Mouse (Mus musculus): ENCODE measurements around the gene Ccr10. TPM values are rescaled to one million over a fixed set of nuclear protein-coding genes. Genes with fewer than 3 reads are reported as not detected.

Gene Ccr10
- 0.26 and 0.43 TPM in 2 replicates for polyA plus RNA-seq (2015; fragmentation: Nextera tagmentation; extraction: Ambion mirVana)

DNA sequence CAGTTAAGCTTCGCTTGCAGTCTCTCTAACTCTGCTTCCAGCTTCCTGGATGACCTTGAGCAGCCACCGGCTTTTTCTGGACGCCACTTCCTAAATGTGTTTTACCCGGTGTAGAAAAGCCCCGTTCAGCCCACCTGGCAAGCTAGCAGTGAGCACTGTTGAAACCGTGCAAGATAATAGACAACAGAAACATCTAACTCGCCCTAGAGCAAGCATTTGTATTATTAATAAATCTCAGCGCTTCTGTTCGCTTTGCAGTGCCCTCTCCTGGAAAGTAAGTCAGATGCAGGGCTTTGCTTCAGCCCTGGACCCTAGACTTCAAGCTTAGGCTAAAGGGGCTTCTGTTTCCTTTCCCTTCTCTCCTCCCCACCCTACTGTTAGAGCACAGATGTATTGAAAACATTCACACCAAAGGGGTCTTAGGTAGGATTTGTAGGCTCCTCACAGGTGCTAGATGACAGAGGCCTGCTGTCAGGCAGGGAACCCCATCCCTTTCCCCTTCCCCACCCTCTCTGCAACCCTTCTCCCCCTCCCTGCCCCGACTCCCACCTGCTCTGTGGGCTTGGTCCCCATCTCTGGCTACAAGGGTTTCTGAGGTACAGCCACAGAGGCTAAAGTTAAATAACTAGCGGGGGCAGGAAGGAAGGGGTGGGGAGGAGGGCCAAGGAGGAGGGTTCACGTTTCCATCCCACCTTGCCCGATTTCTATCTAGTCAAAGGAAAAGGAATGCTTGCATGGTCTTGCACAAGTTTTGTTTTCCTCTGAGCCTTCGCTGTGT lies at the start of gene Ccr10:
TSS of gene Ccr10 (minus strand) at position 593 of the 778 bp plus-strand sequence.
- H3K36me3 ChIP-seq (ENCODE audit: control insufficient read depth, insufficient read depth, low read length), result no peaks in the 10 kb centered on the region
- no peaks in the 10 kb centered on the region for H3K9me3 ChIP-seq (replicated peaks; ENCODE audit: control insufficient read depth, low read length)
- peaks cover 47% of the 10 kb centered on the region for H3K4me1 ChIP-seq (ENCODE audit: control insufficient read depth, insufficient read depth, low read length)
- H3K9ac ChIP-seq (ENCODE audit: low read length), result peak within 1 kb of the TSS; percentile 65
- 28% methylated on average over 14 of the region's 14 CpGs for WGBS
- ATAC-seq (ENCODE audit: insufficient read depth, low FRiP score), result no peak
- H3K27ac ChIP-seq (ENCODE audit: low read length), result peak within 1 kb of the TSS; percentile 27; the same call in 1 of the 2 replicates
- peaks cover 20% of the 10 kb centered on the region for H3K27me3 ChIP-seq (ENCODE audit: control insufficient read depth, insufficient read depth, low read length)
- H3K4me3 ChIP-seq (replicated peaks; ENCODE audit: low read length), result peak within 1 kb of the TSS; percentile 42
- peak within 1 kb of the TSS; percentile 92 for H3K4me2 ChIP-seq (ENCODE audit: low read depth, low read length)

DNA sequence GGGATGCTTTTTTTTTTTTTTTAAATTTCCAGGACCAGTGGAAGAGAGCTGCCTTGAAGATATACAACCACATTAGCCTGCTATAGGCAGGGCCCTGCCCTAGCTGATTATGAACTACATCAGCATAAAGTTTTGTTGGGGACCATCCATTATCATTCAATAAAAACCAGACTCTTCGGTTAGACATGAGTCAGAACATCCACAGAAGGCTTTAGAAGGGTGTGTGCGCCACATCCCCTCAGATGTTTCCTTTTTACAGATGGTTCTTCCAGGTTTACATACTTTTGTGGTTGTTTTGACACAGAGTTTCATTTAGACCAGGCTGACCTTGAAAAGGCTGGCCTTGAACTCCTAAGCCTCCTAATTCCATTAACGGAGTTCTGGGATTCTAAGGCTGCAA lies 49.1 kb upstream of the Ccr10 start:
- Histone ChIP-seq H3K9me3 (replicated peaks; ENCODE audit: control insufficient read depth, low read length) (no peaks in the 10 kb centered on the region), H3K27me3 (ENCODE audit: control insufficient read depth, insufficient read depth, low read length) (no peaks in the 10 kb centered on the region), H3K4me2 (ENCODE audit: low read depth, low read length) (no peak overlapping the region), H3K4me1 (ENCODE audit: control insufficient read depth, insufficient read depth, low read length) (peaks cover 11% of the 10 kb centered on the region), H3K27ac (ENCODE audit: low read length) (no peak overlapping the region; the same call in 1 of the 2 replicates), H3K36me3 (ENCODE audit: control insufficient read depth, insufficient read depth, low read length) (no peaks in the 10 kb centered on the region), H3K9ac (ENCODE audit: low read length) (no peak overlapping the region), H3K4me3 (replicated peaks; ENCODE audit: low read length) (no peak overlapping the region)
- 85% methylated on average over 3 of the region's 3 CpGs for WGBS
- no peak for ATAC-seq (ENCODE audit: insufficient read depth, low FRiP score)

DNA sequence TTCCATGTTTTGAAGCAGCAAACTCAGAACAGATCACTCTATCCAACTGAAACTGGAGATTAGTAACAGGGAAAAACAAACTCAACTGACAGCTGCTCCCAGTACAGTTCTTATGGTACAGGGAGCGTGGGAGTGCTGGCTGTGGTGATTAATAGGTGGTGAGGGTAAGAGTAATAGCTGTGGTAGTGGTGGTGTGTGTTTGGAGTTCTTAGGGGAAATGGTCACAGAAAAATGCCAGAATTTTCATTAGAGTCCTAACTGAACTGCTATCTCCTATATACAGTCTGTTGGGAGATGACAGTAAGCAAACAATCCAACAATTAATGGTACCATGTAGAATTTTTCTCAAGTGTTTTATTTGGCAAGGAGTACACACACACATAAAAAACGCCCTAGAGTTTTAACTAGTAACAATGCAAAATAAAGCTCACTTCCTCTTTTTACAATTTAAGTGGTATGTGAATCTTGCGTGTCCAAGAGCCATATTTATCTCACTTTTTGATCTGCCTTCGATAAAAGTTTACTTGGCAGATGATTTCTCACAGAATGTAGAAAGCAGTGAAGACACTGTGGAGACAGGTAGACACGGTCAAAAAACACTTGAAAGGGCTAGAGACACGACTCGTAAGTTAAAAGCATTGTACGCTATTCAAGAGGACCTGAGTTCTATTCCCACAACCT lies 46.2 kb upstream of the Ccr10 start:
- Histone ChIP-seq H3K4me2 (ENCODE audit: low read depth, low read length) (no peak overlapping the region), H3K27ac (ENCODE audit: low read length) (peak overlapping the region; percentile 50; the same call in 1 of the 2 replicates), H3K36me3 (ENCODE audit: control insufficient read depth, insufficient read depth, low read length) (no peaks in the 10 kb centered on the region), H3K4me3 (replicated peaks; ENCODE audit: low read length) (no peak overlapping the region), H3K4me1 (ENCODE audit: control insufficient read depth, insufficient read depth, low read length) (peaks cover 11% of the 10 kb centered on the region), H3K9me3 (replicated peaks; ENCODE audit: control insufficient read depth, low read length) (no peaks in the 10 kb centered on the region), H3K27me3 (ENCODE audit: control insufficient read depth, insufficient read depth, low read length) (no peaks in the 10 kb centered on the region), H3K9ac (ENCODE audit: low read length) (no peak overlapping the region)
- no peak for ATAC-seq (ENCODE audit: insufficient read depth, low FRiP score)
- WGBS, result 69% methylated on average over 8 of the region's 8 CpGs

DNA sequence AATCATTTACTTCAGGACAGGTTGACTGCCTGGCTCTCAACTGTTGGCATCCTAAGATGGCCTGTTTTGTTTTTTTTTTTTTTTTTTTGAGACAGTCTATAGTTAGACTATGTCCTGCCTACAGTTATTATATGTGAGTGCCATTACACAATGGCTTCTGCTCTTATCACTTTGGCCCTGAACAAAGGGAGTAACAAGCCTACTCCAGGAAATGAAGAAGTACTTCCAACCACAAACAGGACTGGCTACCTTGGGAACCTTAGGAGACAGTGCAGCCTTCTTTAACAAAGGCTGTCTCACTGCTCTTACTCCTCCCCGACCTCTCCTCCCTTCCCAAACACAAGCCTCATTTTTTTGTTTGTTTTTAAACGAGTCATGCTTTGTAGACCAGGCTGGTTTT lies 45.6 kb upstream of the Ccr10 start:
- no peaks in the 10 kb centered on the region for H3K9me3 ChIP-seq (replicated peaks; ENCODE audit: control insufficient read depth, low read length)
- H3K9ac ChIP-seq (ENCODE audit: low read length), result no peak overlapping the region
- H3K27me3 ChIP-seq (ENCODE audit: control insufficient read depth, insufficient read depth, low read length), result no peaks in the 10 kb centered on the region
- peaks cover 11% of the 10 kb centered on the region for H3K4me1 ChIP-seq (ENCODE audit: control insufficient read depth, insufficient read depth, low read length)
- 28% methylated on average over 2 of the region's 2 CpGs for WGBS
- no peak overlapping the region for H3K4me3 ChIP-seq (replicated peaks; ENCODE audit: low read length)
- no peak for ATAC-seq (ENCODE audit: insufficient read depth, low FRiP score)
- H3K4me2 ChIP-seq (ENCODE audit: low read depth, low read length), result no peak overlapping the region
- H3K27ac ChIP-seq (ENCODE audit: low read length), result peak overlapping the region; percentile 50
- H3K36me3 ChIP-seq (ENCODE audit: control insufficient read depth, insufficient read depth, low read length), result no peaks in the 10 kb centered on the region

DNA sequence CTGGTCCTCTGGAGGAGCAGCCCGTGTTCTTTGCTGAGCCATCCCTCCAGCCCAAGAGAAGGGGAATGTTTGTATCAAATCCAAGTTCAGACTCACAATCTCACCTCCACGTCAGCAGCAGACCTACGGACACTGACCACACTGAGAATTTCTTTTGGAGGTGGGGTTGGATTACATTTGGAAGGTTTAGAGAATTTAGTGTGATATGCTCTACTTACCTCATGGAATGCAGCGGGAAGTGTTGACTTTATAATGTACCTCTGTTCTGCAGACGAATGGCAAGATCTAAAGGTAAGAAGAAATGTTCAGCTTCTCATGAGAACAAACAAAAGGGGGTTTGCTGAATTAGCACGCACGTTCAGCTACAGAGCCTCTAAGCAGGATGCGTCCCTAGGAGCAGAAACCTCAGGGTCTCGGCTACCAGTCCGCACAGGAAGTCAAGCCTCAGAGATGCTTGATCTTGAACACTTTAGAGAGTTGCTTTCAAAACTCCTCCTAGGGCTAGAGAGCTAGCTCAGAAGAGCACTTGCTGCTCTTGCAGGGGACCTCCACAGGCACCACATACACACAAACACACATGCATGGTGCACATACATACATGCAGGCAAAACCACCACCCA lies 43.3 kb upstream of the Ccr10 start:
- no peak overlapping the region for H3K4me2 ChIP-seq (ENCODE audit: low read depth, low read length)
- no peaks in the 10 kb centered on the region for H3K4me1 ChIP-seq (ENCODE audit: control insufficient read depth, insufficient read depth, low read length)
- H3K27ac ChIP-seq (ENCODE audit: low read length), result no peak overlapping the region
- no peaks in the 10 kb centered on the region for H3K27me3 ChIP-seq (ENCODE audit: control insufficient read depth, insufficient read depth, low read length)
- no peak overlapping the region for H3K4me3 ChIP-seq (replicated peaks; ENCODE audit: low read length)
- no peak for ATAC-seq (ENCODE audit: insufficient read depth, low FRiP score)
- H3K9me3 ChIP-seq (replicated peaks; ENCODE audit: control insufficient read depth, low read length), result no peaks in the 10 kb centered on the region
- 84% methylated on average over 10 of the region's 10 CpGs for WGBS
- H3K36me3 ChIP-seq (ENCODE audit: control insufficient read depth, insufficient read depth, low read length), result 0 out of 2 replicates have a peak, but pooled peaks cover under 1% of the 10 kb centered on the region
- H3K9ac ChIP-seq (ENCODE audit: low read length), result no peak overlapping the region

DNA sequence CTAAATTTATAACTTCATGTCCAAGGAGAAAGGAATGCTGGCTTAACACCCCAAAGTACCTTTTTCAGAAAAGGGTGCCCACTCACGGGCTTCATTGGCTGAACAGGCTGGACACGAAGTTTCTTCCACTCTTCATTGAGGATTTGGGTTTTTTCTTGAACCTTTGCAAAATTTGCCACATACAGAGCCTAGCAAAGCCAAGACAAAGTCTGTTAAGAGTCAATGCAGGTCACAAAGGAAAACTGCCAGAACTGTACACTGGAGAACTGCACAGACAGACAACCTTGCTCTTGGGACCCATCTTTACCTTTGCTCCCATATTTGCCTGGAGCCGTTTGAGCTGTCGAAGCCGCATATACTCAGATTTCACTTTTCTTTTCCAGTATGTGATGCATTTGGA lies 41.7 kb upstream of the Ccr10 start:
- Histone ChIP-seq H3K27ac (ENCODE audit: low read length) (no peak overlapping the region), H3K36me3 (ENCODE audit: control insufficient read depth, insufficient read depth, low read length) (0 out of 2 replicates have a peak, but pooled peaks cover 7% of the 10 kb centered on the region)

DNA sequence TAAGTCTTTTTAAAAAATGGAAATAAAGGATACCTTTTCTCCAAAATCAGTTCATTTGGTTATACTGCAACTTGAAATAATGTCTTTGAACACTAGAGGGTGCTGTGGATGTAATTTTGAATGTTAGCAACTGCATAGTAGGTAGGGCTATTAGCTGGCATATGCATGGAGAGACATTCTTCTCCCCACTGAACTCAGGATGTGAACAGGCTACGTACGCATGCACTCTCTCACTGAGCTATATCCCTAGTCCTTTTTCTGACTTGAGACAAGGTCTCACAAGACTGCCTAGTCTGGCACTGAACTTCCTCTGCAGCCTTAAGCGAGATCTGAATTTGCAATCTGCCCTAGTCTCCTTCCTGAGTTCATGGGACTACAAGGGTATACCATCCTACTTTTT lies 36.7 kb upstream of the Ccr10 start:
- H3K27ac ChIP-seq (ENCODE audit: low read length), result no peak overlapping the region
- no peaks in the 10 kb centered on the region for H3K9me3 ChIP-seq (replicated peaks; ENCODE audit: control insufficient read depth, low read length)
- peaks cover 17% of the 10 kb centered on the region; the same call in 1 of the 2 replicates for H3K36me3 ChIP-seq (ENCODE audit: control insufficient read depth, insufficient read depth, low read length)
- H3K4me1 ChIP-seq (ENCODE audit: control insufficient read depth, insufficient read depth, low read length), result no peaks in the 10 kb centered on the region
- H3K4me3 ChIP-seq (replicated peaks; ENCODE audit: low read length), result no peak overlapping the region
- H3K27me3 ChIP-seq (ENCODE audit: control insufficient read depth, insufficient read depth, low read length), result no peaks in the 10 kb centered on the region
- H3K9ac ChIP-seq (ENCODE audit: low read length), result no peak overlapping the region
- ATAC-seq (ENCODE audit: insufficient read depth, low FRiP score), result peak; percentile 83
- WGBS, result 39% methylated on average over 3 of the region's 3 CpGs
- H3K4me2 ChIP-seq (ENCODE audit: low read depth, low read length), result no peak overlapping the region

More for the DNA sequence above, 41.7 kb upstream of the Ccr10 start:
- H3K27me3 ChIP-seq (ENCODE audit: control insufficient read depth, insufficient read depth, low read length), result no peaks in the 10 kb centered on the region
- no peak overlapping the region for H3K4me3 ChIP-seq (replicated peaks; ENCODE audit: low read length)
- 90% methylated on average over 5 of the region's 5 CpGs for WGBS
- no peak overlapping the region for H3K9ac ChIP-seq (ENCODE audit: low read length)
- no peak for ATAC-seq (ENCODE audit: insufficient read depth, low FRiP score)
- H3K4me1 ChIP-seq (ENCODE audit: control insufficient read depth, insufficient read depth, low read length), result no peaks in the 10 kb centered on the region
- no peaks in the 10 kb centered on the region for H3K9me3 ChIP-seq (replicated peaks; ENCODE audit: control insufficient read depth, low read length)
- H3K4me2 ChIP-seq (ENCODE audit: low read depth, low read length), result no peak overlapping the region

DNA sequence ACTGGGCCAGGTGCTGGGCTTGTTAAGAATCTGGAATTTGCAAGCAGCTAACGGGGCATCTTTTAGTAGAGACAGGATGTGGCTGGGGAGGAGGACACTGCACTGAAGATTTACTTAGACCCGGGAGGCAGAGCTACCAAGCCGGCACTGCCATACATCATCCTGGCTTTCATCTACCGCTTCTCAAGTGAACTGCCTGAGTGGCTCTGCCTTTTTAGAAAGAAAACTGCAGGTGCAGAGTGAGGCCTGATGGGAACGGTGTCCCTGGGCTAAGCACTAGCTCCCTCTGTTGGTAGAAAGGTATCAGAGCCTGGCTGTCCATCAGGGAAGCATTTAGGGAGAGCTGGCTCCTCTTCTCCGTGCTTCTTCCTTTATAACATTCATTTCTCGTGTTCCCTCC lies 25.7 kb upstream of the Ccr10 start:
- Histone ChIP-seq H3K27me3 (ENCODE audit: control insufficient read depth, insufficient read depth, low read length) (no peaks in the 10 kb centered on the region), H3K9ac (ENCODE audit: low read length) (no peak overlapping the region), H3K9me3 (replicated peaks; ENCODE audit: control insufficient read depth, low read length) (no peaks in the 10 kb centered on the region), H3K36me3 (ENCODE audit: control insufficient read depth, insufficient read depth, low read length) (peaks cover 13% of the 10 kb centered on the region), H3K27ac (ENCODE audit: low read length) (no peak overlapping the region), H3K4me3 (replicated peaks; ENCODE audit: low read length) (no peak overlapping the region), H3K4me2 (ENCODE audit: low read depth, low read length) (no peak overlapping the region), H3K4me1 (ENCODE audit: control insufficient read depth, insufficient read depth, low read length) (no peaks in the 10 kb centered on the region)
- no peak for ATAC-seq (ENCODE audit: insufficient read depth, low FRiP score)
- 19% methylated on average over 7 of the region's 7 CpGs for WGBS

DNA sequence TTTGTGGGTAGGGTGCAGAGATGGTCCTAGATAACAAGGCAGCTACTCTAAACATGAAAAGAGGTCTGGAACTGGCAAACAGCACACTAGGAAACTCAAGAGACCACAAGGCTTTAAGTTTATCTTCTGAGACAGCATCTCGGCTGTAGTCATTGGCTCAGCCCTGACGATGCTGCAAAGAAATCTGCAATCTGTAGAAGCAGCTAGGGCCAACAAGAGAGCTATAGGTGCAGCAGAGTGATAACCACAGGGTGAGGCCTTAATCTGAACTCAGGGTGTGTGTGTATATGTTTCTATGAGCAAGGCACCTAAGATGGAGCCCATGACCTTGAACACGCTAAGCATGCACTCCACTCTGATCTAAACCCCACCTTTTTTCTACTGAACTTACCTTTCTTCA lies 24.3 kb upstream of the Ccr10 start:
- WGBS, result 66% methylated on average over 3 of the region's 3 CpGs
- H3K27ac ChIP-seq (ENCODE audit: low read length), result no peak overlapping the region
- ATAC-seq (ENCODE audit: insufficient read depth, low FRiP score), result no peak
- H3K9me3 ChIP-seq (replicated peaks; ENCODE audit: control insufficient read depth, low read length), result no peaks in the 10 kb centered on the region
- peaks cover 13% of the 10 kb centered on the region for H3K36me3 ChIP-seq (ENCODE audit: control insufficient read depth, insufficient read depth, low read length)
- H3K4me3 ChIP-seq (replicated peaks; ENCODE audit: low read length), result no peak overlapping the region
- H3K9ac ChIP-seq (ENCODE audit: low read length), result no peak overlapping the region
- no peak overlapping the region for H3K4me2 ChIP-seq (ENCODE audit: low read depth, low read length)
- H3K27me3 ChIP-seq (ENCODE audit: control insufficient read depth, insufficient read depth, low read length), result no peaks in the 10 kb centered on the region
- no peaks in the 10 kb centered on the region for H3K4me1 ChIP-seq (ENCODE audit: control insufficient read depth, insufficient read depth, low read length)

All from stomach, embryonic 16.5 days (tissue).